Mouse (Mus musculus) testis, adult 2 months (tissue): ENCODE results near the gene Cyp4v3. TPM values are rescaled to one million over a fixed set of nuclear protein-coding genes. Genes with fewer than 3 reads are reported as not detected.

Experiments used
- H3K27ac ChIP-seq: fragments of 200-500 bp; 2 replicates; pipeline ENCODE4 v1.5.1; 2012; ENCODE audit warnings: low read depth, low read length; ENCODE audit not compliant: control insufficient read depth, insufficient read depth
- H3K27me3 ChIP-seq: fragments of 200-500 bp; 2 replicates; pipeline ENCODE4 v1.6.1; 2012; ENCODE audit warnings: mild to moderate bottlenecking, low read length, moderate library complexity; ENCODE audit not compliant: control insufficient read depth, insufficient read depth
- H3K36me3 ChIP-seq: fragments of 200-500 bp; 2 replicates; pipeline ENCODE4 v1.6.1; 2012; ENCODE audit warnings: mild to moderate bottlenecking, low read length; ENCODE audit not compliant: control insufficient read depth, insufficient read depth
- H3K4me1 ChIP-seq: fragments of 200-500 bp; 2 replicates; pipeline ENCODE4 v1.6.1; 2012; ENCODE audit warnings: low read length; ENCODE audit not compliant: control insufficient read depth, insufficient read depth
- H3K4me3 ChIP-seq: fragments of 200-500 bp; 2 replicates; pipeline ENCODE4 v1.5.1; 2012; ENCODE audit warnings: low read depth, mild to moderate bottlenecking, low read length, moderate library complexity, mixed read lengths; ENCODE audit not compliant: control insufficient read depth
- CTCF ChIP-seq: fragments of 200-500 bp; IDR thresholded peaks from 2 replicates; pipeline ENCODE4 v1.5.1; 2012; ENCODE audit warnings: low read depth, mild to moderate bottlenecking, inconsistent platforms, low read length, moderate library complexity; ENCODE audit not compliant: control insufficient read depth, insufficient read depth, insufficient replicate concordance
- POLR2A ChIP-seq: fragments of 200-500 bp; IDR thresholded peaks from 2 replicates; pipeline ENCODE4 v1.6.1; 2012; ENCODE audit warnings: low read depth, mild to moderate bottlenecking, inconsistent platforms, low read length, moderate library complexity; ENCODE audit not compliant: control insufficient read depth
- polyA plus RNA-seq: library from polyadenylated mRNA; depleted of rRNA; stranded (reverse); fragments of >200 nt; gene quantifications from 2 replicates; pipeline ENCODE4 v1.2.3, GENCODE M21; 2012

Cyp4v3 gene
- polyA plus RNA-seq, 1 experiment = 0.35 TPM

DNA sequence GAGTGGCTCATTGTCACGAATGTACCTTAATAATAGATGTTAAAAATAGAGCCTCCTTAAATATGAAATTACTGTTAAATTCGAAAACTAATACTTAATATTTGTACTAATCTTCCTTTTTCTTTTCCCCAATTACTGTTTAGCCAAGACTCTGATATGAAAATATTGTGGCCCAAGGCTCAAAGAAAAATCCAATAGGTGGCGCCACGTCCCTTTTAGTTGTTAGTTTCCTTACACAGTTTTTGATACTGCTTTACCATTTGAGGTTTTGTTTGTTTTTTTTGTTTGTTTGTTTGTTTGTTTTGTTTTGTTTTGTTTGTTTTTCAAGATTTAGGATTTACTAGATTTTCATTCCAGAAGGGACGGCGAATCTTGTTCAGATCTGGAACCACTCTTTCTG, 29.3 kb upstream of the Cyp4v3 start:
- Histone ChIP-seq H3K27me3 (peaks cover 3% of the 10 kb centered on the region; the same call in 1 of the 2 replicates), H3K4me1 (peaks cover 13% of the 10 kb centered on the region), H3K27ac (no peak overlapping the region), H3K4me3 (no peak overlapping the region), H3K36me3 (no peaks in the 10 kb centered on the region)
- TF ChIP-seq POLR2A (no peak), CTCF (no peak)

DNA sequence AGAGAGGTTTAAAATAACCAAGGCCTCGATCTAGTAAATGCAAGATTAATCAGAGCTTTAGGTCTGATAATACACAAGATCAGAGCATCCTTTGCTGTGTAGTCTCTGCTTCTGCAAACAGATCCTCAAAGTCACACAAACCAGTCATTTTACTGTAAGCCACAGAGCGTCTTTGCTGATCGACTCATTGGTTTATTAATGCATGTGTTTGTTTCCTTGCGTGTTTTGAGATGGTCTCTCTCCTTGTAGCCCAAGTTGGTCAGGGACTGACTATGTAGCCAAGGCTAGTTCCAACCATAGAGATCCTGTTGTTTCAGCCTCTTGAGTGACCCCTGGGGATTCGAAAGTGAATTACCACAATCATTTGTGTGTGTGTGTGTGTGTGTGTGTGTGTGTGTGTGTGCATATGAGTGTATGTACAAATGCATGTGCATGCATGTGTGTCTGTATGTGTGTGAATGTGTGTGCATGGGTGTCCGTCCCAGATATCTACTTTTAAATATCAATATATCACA, 26.1 kb upstream of the Cyp4v3 start:
- H3K27ac ChIP-seq = no peak overlapping the region
- no peak overlapping the region for H3K4me3 ChIP-seq
- peaks cover 3% of the 10 kb centered on the region; the same call in 1 of the 2 replicates for H3K27me3 ChIP-seq
- peaks cover 13% of the 10 kb centered on the region for H3K4me1 ChIP-seq
- no peaks in the 10 kb centered on the region for H3K36me3 ChIP-seq
- no peak for TF ChIP-seq POLR2A
- no peak for TF ChIP-seq CTCF

DNA sequence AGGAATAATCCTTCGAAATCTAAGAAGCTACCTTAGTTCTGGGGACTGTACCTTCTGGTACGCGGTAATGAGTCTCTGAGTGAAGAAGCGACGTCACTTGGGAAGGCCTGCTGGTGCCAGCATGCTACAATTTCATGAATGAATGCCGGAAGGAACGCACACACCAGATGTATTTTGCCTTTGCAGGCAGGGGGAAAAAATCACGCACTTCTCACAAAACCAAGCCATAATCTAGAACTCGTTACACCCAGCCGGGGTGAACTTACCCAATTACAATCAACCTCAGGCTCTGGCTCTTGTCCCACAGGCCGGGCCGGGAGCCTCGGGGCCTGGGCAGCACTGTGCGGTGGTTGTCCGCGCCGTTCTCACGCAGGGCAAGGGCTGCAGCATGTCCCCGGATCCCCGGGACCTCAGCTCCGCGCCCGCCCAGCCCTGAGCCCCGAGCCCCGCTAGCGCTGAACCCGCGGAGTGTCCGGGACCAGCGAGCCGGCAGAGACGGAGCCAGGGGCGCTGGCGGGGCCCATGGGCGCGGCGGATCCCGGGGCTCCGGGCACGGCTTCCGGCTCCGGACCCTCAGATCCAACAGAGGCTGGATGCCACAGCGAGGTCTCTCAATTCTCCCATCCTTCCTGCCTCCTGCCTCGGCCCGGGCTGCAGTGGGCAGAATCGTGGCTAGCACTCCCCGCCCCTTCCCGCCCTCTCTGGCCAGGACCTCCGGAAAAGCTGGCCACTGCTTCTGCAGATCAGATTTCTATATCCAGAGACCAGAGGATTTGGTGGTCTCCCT, 25.3 kb upstream of the Cyp4v3 start:
- Histone ChIP-seq H3K36me3 (no peaks in the 10 kb centered on the region), H3K4me1 (peaks cover 11% of the 10 kb centered on the region), H3K27me3 (peaks cover 3% of the 10 kb centered on the region; the same call in 1 of the 2 replicates), H3K4me3 (peak overlapping the region; percentile 52), H3K27ac (no peak overlapping the region)
- no peak for TF ChIP-seq POLR2A
- TF ChIP-seq CTCF = no peak

DNA sequence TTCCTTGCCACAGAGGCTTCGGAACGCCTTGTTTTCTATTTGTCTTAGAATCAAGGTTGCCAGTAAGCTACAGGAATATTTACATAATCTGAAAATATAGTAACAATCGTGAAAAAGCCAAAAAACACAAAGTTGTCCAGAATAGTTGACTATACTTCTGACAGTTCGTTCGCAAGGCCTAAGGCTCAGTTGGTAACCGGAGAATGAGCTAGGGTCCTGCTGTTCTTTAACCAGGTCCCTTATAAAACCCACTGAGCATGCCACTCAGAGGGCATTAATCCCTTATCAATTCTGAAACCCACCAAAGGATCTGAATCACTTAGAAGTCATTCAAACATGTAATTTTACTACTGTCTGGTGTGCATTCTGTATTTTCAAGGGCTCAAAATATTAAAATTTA, 22.8 kb upstream of the Cyp4v3 start:
- Histone ChIP-seq H3K36me3 (no peaks in the 10 kb centered on the region), H3K27ac (no peak overlapping the region), H3K4me1 (peaks cover 8% of the 10 kb centered on the region), H3K4me3 (no peak overlapping the region), H3K27me3 (peaks cover 3% of the 10 kb centered on the region; the same call in 1 of the 2 replicates)
- no peak for TF ChIP-seq POLR2A
- no peak for TF ChIP-seq CTCF

DNA sequence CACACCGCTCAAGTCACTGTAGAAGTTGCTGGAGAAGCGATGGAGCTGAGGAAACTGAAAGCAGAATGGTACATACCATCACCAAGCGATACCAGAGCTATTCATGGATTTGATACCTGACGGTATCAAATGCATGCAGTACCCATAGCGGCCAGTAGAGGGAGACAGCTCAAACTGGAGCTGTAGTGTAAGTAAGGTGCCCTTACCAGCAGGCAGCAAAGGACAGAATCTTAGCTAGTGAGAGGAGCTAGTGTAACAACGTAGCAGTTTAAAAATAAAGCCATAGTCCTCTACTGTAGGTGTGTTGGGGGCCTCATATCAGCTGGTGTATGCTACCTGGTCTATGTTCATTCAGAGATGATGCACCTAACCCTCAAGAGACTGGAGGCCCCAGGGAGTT, 12.0 kb upstream of the Cyp4v3 start:
- Histone ChIP-seq H3K4me3 (no peak overlapping the region), H3K27me3 (no peaks in the 10 kb centered on the region), H3K36me3 (no peaks in the 10 kb centered on the region), H3K4me1 (no peaks in the 10 kb centered on the region), H3K27ac (no peak overlapping the region)
- TF ChIP-seq CTCF (peak; percentile 47; the same call in 1 of the 2 replicates), POLR2A (no peak)

DNA sequence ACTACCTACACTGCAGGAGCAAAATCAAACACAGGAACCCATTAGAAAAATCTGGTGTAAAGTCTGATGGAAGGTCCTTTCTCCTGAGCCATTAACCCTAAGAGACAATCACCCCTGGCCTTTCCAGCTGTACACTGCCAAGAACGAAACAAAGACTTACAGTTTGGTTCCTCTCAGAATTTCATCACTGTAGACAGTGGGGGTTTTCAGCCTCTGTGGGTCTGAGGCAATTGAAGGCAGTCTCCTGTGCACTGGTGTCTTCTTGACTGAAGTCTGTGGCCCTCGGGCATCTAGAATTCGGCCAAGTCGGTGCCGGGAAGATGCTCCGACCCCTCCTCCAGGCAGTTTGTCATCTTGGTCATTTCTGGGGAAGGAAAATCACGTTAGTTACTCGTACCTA, 11.3 kb upstream of the Cyp4v3 start:
- H3K36me3 ChIP-seq = no peaks in the 10 kb centered on the region
- H3K27me3 ChIP-seq = no peaks in the 10 kb centered on the region
- H3K4me3 ChIP-seq = no peak overlapping the region
- H3K27ac ChIP-seq = no peak overlapping the region
- TF ChIP-seq POLR2A = no peak
- TF ChIP-seq CTCF = no peak
- no peaks in the 10 kb centered on the region for H3K4me1 ChIP-seq

DNA sequence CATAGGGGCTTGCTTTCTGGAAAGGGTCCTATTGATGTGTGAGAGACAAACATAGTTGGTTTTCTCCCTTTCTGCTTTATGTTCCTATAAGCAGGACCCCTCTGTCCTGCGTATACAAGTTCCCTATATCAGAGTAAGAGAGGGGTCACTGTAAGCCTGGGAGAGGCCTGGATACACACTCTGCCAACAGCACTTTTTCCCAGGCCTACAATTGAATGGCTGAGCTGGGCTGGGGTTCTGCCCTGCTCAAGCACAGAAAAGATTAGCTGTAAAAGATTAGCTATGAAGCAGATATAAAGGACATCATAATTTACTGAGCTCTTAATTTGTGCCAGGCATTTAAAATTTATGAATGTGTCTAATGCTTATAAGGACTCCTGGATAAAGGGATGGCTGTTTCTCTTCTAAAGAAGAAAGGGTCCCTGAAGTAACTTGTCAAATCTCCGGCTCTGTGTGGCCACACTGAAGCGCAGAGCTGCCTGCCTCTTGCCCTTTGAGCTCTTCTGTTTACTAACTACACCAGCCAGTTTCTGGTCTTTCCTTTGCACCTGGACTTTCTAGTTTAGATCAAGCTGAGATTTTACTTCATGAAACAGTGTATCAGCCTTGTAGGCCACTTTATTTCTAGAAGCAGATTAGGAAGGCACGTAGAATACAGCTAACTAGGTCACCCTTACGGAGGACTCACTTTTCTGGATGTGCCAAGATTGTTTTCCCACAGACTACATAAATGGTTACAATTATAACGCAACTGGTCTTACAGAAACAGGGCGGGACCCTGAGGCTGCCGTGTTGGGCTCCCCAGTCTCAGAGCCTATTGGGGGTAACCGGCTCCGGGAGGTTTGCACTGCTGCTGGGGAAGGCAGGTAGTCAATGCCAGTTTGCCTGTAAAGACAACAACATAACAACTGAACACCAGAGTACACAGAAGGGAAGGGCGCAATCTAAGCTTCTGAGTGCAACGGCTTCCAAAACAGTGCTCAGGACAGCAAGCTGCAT, 8.9 kb upstream of the Cyp4v3 start:
- H3K36me3 ChIP-seq = no peaks in the 10 kb centered on the region
- TF ChIP-seq CTCF = no peak
- TF ChIP-seq POLR2A = no peak
- no peak overlapping the region for H3K27ac ChIP-seq
- no peaks in the 10 kb centered on the region for H3K27me3 ChIP-seq
- no peaks in the 10 kb centered on the region for H3K4me1 ChIP-seq
- no peak overlapping the region for H3K4me3 ChIP-seq

DNA sequence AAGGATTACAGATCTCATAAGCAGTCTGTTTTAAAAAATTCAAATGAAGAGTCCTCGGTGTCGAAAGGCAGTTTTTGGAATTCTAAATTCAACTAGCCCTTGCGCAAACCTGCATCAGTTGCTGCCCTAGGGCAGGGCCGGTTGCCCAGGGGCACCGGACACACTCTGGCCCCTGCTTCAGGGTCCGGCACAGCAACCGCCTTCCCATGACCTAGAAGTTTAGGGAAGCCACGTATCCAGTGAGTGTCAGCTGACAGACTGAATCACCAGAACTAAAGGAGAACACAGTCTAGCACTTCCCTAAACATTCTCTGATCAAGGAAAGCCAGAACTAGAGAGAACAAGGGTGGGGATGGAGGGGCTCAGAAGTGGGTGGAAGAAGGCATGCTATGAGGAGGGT, 477 bp upstream of the Cyp4v3 start:
- H3K4me3 ChIP-seq = peak overlapping the region; percentile 67
- H3K27ac ChIP-seq = 0 out of 2 replicates have a peak overlapping the region, but pooled peaks have one; percentile 10
- TF ChIP-seq CTCF = no peak
- TF ChIP-seq POLR2A = no peak
- no peaks in the 10 kb centered on the region; the same call in 1 of the 2 replicates for H3K27me3 ChIP-seq
- H3K36me3 ChIP-seq = no peaks in the 10 kb centered on the region
- H3K4me1 ChIP-seq = peaks cover 9% of the 10 kb centered on the region
